Mouse (Mus musculus) lung, embryonic 14.5 days (tissue): ENCODE measurements at regions not wholly inside any gene's neighbourhood (a gene's known extent, or its start where the extent isn't known, plus 50 kb on each side); places are given as distances from the start of the nearest gene placed in this dataset.

Source experiments
- ATAC-seq: fragments of 200-750 bp; cut with Nextera tagmentation; 2 replicates; pipeline ENCODE4 v1.8.0; 2017; ENCODE audit warnings: mild to moderate bottlenecking, moderate TSS enrichment, moderate library complexity; ENCODE audit not compliant: insufficient read depth
- DNase-seq: peaks from one replicate; pipeline ENCODE4 v3.0.0-alpha.2; 2015
- H3K27ac ChIP-seq: fragments of 300-500 bp; sonication (generic); 2 replicates; pipeline ENCODE4 v1.5.1; 2014; ENCODE audit warnings: low read depth, mild to moderate bottlenecking, moderate library complexity
- H3K27me3 ChIP-seq: fragments of 300-500 bp; sonication (generic); 2 replicates; pipeline ENCODE4 v1.6.1; 2014; ENCODE audit warnings: low read length, control low read depth; ENCODE audit not compliant: insufficient read depth
- H3K36me3 ChIP-seq: fragments of 300-500 bp; sonication (generic); 2 replicates; pipeline ENCODE4 v1.6.1; 2014; ENCODE audit warnings: control low read depth; ENCODE audit not compliant: insufficient read depth
- H3K4me1 ChIP-seq: fragments of 300-500 bp; sonication (generic); 2 replicates; pipeline ENCODE4 v1.6.1; 2014; ENCODE audit warnings: antibody characterized with exemption, control low read depth; ENCODE audit not compliant: insufficient read depth
- H3K4me2 ChIP-seq: fragments of 300-500 bp; sonication (generic); 2 replicates; pipeline ENCODE4 v1.6.1; 2014; ENCODE audit warnings: mild to moderate bottlenecking
- H3K4me3 ChIP-seq: fragments of 300-500 bp; sonication (generic); 2 replicates; pipeline ENCODE4 v1.5.1; 2014; ENCODE audit warnings: low read depth, low read length
- H3K9ac ChIP-seq: fragments of 300-500 bp; sonication (generic); 2 replicates; pipeline ENCODE4 v1.6.1; 2014
- H3K9me3 ChIP-seq: fragments of 300-500 bp; sonication (generic); 2 replicates; pipeline ENCODE4 v1.6.1; 2016; ENCODE audit warnings: low read depth, low read length, control low read depth
- CTCF ChIP-seq: IDR thresholded peaks from 2 replicates; pipeline ENCODE4 v1.5.1; 2016; ENCODE audit warnings: antibody characterized with exemption, low read depth
- WGBS: fragments of 180-500 bp; shearing (Covaris S2); extraction: QIAGEN DNeasy Blood & Tissue Kit; methylation state at CpG from one replicate; pipeline ENCODE4 v1.1.7; 2014; 5-methylcytosine and 5-hydroxymethylcytosine counted together

DNA sequence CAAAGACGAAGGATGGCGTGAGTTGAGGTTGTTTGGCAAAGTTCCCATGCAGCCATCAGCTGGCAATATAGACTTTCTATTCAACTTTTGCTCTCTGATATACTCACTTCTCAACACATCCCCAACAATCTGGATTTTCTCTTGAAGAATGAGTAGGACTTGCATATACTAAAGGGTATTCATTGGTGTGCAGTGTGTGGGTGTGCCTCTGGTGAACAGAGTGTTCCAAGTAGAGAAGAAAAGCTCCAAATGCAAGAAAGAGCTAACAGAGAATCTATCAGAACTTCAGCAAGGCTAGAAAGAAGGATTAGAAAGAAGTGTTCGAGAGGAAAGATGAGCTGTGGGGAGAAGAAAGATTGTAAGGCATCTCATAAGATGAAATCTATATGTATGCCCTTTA, 302.4 kb downstream of the Gpd2 start:
- no peak for TF ChIP-seq CTCF
- Histone ChIP-seq H3K4me3 (no peak overlapping the region), H3K36me3 (no peaks in the 10 kb centered on the region), H3K4me2 (no peak overlapping the region), H3K4me1 (no peaks in the 10 kb centered on the region), H3K27ac (no peak overlapping the region), H3K27me3 (no peaks in the 10 kb centered on the region), H3K9me3 (no peaks in the 10 kb centered on the region), H3K9ac (no peak overlapping the region)
- no peak for ATAC-seq
- WGBS: 66% methylated on average over 3 of the region's 3 CpGs
- no peak for DNase-seq

DNA sequence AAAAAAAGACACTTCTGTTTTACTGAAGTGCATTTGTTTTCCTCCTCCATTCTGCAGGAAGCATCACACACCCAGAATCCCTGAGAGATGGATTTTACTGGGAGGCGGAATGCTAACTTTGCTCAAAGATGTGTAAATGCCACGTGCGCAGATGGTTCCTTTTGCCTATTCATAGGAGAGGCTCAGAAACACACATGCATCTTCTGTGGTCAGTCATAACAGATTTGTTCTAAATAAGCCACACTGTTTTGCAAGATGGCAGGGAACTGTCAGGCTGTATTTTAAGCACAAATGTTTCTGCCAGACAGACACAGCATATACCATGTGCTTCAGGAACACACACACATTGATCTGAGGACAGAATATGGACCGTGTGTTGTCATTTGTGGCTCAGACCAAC, 327.8 kb downstream of the Gpd2 start:
- ATAC-seq: no peak
- Histone ChIP-seq H3K36me3 (no peaks in the 10 kb centered on the region), H3K4me2 (no peak overlapping the region), H3K27me3 (no peaks in the 10 kb centered on the region), H3K4me1 (no peaks in the 10 kb centered on the region), H3K9ac (no peak overlapping the region), H3K9me3 (no peaks in the 10 kb centered on the region), H3K27ac (no peak overlapping the region), H3K4me3 (no peak overlapping the region)
- WGBS: 88% methylated on average over 4 of the region's 4 CpGs
- TF ChIP-seq CTCF: no peak
- DNase-seq: no peak

- ATAC-seq: no peak
- H3K4me1 ChIP-seq: no peaks in the 10 kb centered on the region
- no peak for TF ChIP-seq CTCF
Observed at GRCm38 (mm10) chr2:57566103-57566502, 328.7 kb downstream of the Gpd2 start.

DNA sequence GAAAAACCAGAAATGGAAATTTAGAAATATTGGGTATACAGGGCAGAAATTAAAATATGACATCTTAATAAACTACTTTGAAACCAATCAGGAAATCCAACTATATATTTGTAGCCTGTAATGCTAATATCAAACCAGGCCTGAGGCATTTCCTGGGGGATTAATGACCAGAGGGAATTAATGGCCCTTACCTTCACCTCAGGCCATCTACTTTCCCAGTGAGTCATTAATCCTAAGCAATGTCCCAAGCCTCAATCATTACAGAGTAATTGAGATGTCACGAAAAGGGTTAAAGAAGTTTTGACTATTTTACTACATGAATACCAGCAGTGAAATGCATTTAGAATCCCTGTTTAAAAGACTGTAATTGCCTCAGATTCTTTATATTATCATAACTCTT, 329.7 kb downstream of the Gpd2 start:
- Histone ChIP-seq H3K36me3 (no peaks in the 10 kb centered on the region), H3K9me3 (no peaks in the 10 kb centered on the region), H3K27me3 (no peaks in the 10 kb centered on the region), H3K27ac (no peak overlapping the region), H3K4me2 (no peak overlapping the region), H3K4me3 (no peak overlapping the region), H3K9ac (no peak overlapping the region), H3K4me1 (no peaks in the 10 kb centered on the region)
- ATAC-seq (no peak), DNase-seq (no peak)
- 90% methylated on average over 1 of the region's 1 CpGs for WGBS
- TF ChIP-seq CTCF: no peak

More at GRCm38 (mm10) chr2:57566103-57566502, 328.7 kb downstream of the Gpd2 start:
- no peak overlapping the region for H3K4me3 ChIP-seq
- H3K9me3 ChIP-seq: no peaks in the 10 kb centered on the region
- no peak overlapping the region for H3K9ac ChIP-seq
- no peak overlapping the region for H3K27ac ChIP-seq
- no peaks in the 10 kb centered on the region for H3K36me3 ChIP-seq
- DNase-seq: no peak
- H3K4me2 ChIP-seq: no peak overlapping the region
- 82% methylated on average over 4 of the region's 4 CpGs for WGBS
- no peaks in the 10 kb centered on the region for H3K27me3 ChIP-seq

GRCm38 (mm10) chr2:57587065-57587464, 349.6 kb downstream of the Gpd2 start:
- no peak for TF ChIP-seq CTCF
- Histone ChIP-seq H3K9ac (no peak overlapping the region), H3K4me3 (no peak overlapping the region), H3K27ac (no peak overlapping the region), H3K9me3 (no peaks in the 10 kb centered on the region), H3K4me1 (no peaks in the 10 kb centered on the region), H3K4me2 (no peak overlapping the region), H3K36me3 (no peaks in the 10 kb centered on the region), H3K27me3 (no peaks in the 10 kb centered on the region)
- 89% methylated on average over 3 of the region's 3 CpGs for WGBS
- DNase-seq (no peak), ATAC-seq (no peak)

GRCm38 (mm10) chr2:57593558-57593957, 356.1 kb downstream of the Gpd2 start:
- no peak overlapping the region for H3K9ac ChIP-seq
- H3K36me3 ChIP-seq: no peaks in the 10 kb centered on the region
- H3K4me1 ChIP-seq: no peaks in the 10 kb centered on the region
- DNase-seq: no peak
- H3K9me3 ChIP-seq: no peaks in the 10 kb centered on the region
- no peak overlapping the region for H3K4me2 ChIP-seq
- no peak for TF ChIP-seq CTCF
- no peak overlapping the region for H3K4me3 ChIP-seq
- no peak overlapping the region for H3K27ac ChIP-seq
- H3K27me3 ChIP-seq: no peaks in the 10 kb centered on the region
- 78% methylated on average over 2 of the region's 2 CpGs for WGBS
- ATAC-seq: no peak

DNA sequence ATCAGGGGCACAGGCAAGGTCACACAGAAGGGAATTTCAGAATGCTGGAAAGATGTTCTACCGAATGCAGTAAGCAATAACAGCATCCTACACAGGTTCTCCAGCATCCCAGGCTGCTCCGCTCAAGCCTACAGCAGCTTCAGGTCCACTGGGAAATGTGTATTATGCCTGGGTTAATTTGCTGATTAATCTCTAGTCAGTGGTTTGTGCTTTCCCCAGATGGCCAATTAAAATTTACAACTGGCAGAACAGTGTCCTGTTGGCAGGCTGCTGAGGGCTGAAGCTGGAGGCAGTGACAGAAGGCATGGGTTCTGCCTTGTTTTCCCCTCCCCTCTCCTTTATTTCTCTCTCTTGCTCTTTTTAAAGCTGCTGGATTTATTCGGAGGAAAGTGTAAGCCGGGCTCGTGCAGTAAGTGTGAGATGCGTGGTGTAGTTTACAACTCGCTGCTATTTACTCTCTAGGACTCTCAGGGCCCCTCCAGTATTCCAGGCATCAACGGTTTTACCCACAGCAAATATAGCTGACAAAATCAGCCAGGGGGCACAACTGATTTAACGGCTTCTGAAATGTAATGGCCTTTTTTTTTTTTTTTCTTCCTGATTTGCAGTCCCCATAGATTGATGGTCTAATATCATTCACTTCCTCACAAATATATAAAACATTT, 360.4 kb downstream of the Gpd2 start:
- H3K36me3 ChIP-seq: no peaks in the 10 kb centered on the region
- H3K9me3 ChIP-seq: no peaks in the 10 kb centered on the region
- no peak overlapping the region for H3K4me2 ChIP-seq
- H3K4me3 ChIP-seq: no peak overlapping the region
- ATAC-seq (no peak), DNase-seq (no peak)
- H3K4me1 ChIP-seq: no peaks in the 10 kb centered on the region
- H3K27ac ChIP-seq: no peak overlapping the region
- 27% methylated on average over 9 of the region's 9 CpGs for WGBS
- H3K27me3 ChIP-seq: no peaks in the 10 kb centered on the region
- no peak overlapping the region for H3K9ac ChIP-seq
- no peak for TF ChIP-seq CTCF

DNA sequence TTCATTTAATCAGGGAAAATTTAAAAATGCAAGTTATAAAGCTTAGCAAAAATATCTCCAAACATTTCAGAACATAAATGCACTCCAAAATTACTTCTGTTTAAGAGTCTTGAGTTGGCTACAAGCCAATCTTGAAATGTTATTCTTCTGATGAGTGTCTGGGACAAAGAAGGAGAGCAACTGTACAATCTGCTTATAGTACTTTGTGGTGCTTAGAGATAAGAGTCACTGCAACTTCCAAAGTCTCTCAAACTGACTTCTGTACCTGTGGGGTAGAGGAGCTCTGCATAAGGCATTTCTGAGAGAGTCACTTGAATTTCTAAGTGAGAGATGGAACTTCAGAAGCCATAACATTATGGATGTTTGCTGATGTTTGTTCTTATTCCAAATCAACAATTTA, 374.2 kb downstream of the Gpd2 start:
- no peaks in the 10 kb centered on the region for H3K4me1 ChIP-seq

More for the DNA sequence above, 374.2 kb downstream of the Gpd2 start:
- no peaks in the 10 kb centered on the region for H3K36me3 ChIP-seq
- no peaks in the 10 kb centered on the region for H3K27me3 ChIP-seq
- TF ChIP-seq CTCF: no peak
- no peak overlapping the region for H3K4me3 ChIP-seq
- DNase-seq (peak; percentile 43), ATAC-seq (no peak)
- H3K4me2 ChIP-seq: no peak overlapping the region
- H3K9ac ChIP-seq: no peak overlapping the region
- H3K27ac ChIP-seq: no peak overlapping the region
- no peaks in the 10 kb centered on the region for H3K9me3 ChIP-seq
